In the genomic region with DNA sequence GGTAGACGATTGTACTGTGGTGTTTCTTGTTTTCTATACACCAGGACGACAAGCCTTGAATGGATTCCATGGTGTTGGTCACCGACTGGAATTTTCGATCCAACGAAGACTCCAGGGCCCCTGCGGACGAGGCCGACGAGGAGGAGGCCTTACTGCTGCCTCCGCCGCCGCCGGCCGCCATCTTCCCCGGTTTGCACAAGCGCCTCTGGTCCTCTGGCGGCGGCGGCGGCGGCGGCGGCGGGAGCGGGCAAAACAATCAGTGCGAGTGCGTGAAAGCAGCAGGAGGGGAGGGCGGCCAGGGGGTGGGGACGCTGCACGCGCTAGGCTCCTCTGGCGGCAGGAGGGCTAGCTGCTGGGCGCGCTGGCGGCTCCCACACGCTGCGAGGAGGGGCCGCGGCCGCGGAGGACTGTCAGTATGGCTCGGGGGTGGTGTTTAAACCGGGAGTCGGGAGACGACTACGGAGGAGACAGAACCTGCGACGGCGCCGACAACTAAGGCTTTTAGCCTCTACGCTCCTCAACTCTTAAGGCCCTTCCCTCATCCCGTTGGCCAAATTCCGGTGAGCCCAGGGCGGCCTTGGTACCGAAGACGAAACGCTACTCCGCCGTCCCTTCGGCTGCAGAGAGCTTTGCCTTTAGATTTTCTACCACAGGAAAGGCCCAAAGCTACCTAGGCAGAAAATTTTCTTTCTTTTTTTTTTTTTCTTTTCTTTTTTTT, we compare ENCODE assay signal across 8 mouse cellular contexts. TPM values are rescaled to one million over a fixed set of nuclear protein-coding genes. Genes with fewer than 3 reads are reported as not detected.
A peak's percentile ranks its signal among the peaks of the same experiment; 100 is the strongest.
DNase-seq lines count a peak whose midpoint lies in the region; ATAC-seq and TF ChIP-seq lines count a peak whose summit lies in the region.

Rprd2 (minus strand) TSS at position 293 of the 718 bp plus-strand sequence.

- H3K4me3 ChIP-seq in embryonic facial prominence, embryonic 13.5 days = peak within 1 kb of the TSS; percentile 71
- peak within 1 kb of the TSS; percentile 84 for H3K4me3 ChIP-seq in heart, adult 2 months
- peak within 1 kb of the TSS; percentile 84 for H3K4me3 ChIP-seq in limb, embryonic 14.5 days (replicated peaks; ENCODE audit: low read length)
- peak within 1 kb of the TSS; percentile 76 for H3K4me3 ChIP-seq in midbrain, postnatal 0 days (ENCODE audit: low read depth, low read length)

- intact Hi-C loops in heart, adult 2 months (cut with DNase I) = loop anchor here (5.0 kb wide), 2 partner anchors 116 to 181 kb away; no protein-coding TSS in a partner anchor

- ATAC-seq in embryonic facial prominence, embryonic 13.5 days (ENCODE audit: insufficient number of reproducible peaks, insufficient read depth, low FRiP score, low TSS enrichment, low read depth) = peak; percentile 32
- peak; percentile 48 for ATAC-seq in limb, embryonic 14.5 days (ENCODE audit: low FRiP score, low read depth)
- peak; percentile 68 for ATAC-seq in midbrain, postnatal 0 days (ENCODE audit: low FRiP score)

- H3K79me2 ChIP-seq in heart, adult 2 months (replicated peaks; ENCODE audit: control insufficient read depth, insufficient read depth, low read length) = 0 out of 2 replicates have a peak, but pooled peaks cover 2% of the 10 kb centered on the region

- no peaks in the 10 kb centered on the region for H3K9me3 ChIP-seq in embryonic facial prominence, embryonic 13.5 days
- H3K9me3 ChIP-seq in limb, embryonic 14.5 days (ENCODE audit: control insufficient read depth, low read length) = no peaks in the 10 kb centered on the region
- H3K9me3 ChIP-seq in midbrain, postnatal 0 days (ENCODE audit: low read length) = no peaks in the 10 kb centered on the region

- TF ChIP-seq EP300 in heart, adult 2 months (IDR thresholded peaks at IDR 0.05; ENCODE audit: insufficient read depth, low read depth, low read length) = no peak

- no peaks in the 10 kb centered on the region for H3K27me3 ChIP-seq in embryonic facial prominence, embryonic 13.5 days
- no peaks in the 10 kb centered on the region for H3K27me3 ChIP-seq in heart, adult 2 months (ENCODE audit: control insufficient read depth, insufficient read depth, low read length)
- H3K27me3 ChIP-seq in limb, embryonic 14.5 days (ENCODE audit: control insufficient read depth, insufficient read depth, low read length) = no peaks in the 10 kb centered on the region
- no peaks in the 10 kb centered on the region for H3K27me3 ChIP-seq in midbrain, postnatal 0 days (ENCODE audit: insufficient read depth, low read length)

- no peak; the same call in 1 of the 2 replicates for TF ChIP-seq POLR2A in heart, adult 2 months (IDR thresholded peaks at IDR 0.05; ENCODE audit: insufficient read depth, low read depth, low read length)
- TF ChIP-seq POLR2A in limb, embryonic 14.5 days (IDR thresholded peaks at IDR 0.05; ENCODE audit: borderline replicate concordance, extremely low read depth, insufficient read depth, insufficient read length) = peak; percentile 48; the same call in 1 of the 2 replicates

- WGBS in embryonic facial prominence, embryonic 13.5 days = under 1% methylated on average over 60 of the region's 60 CpGs
- WGBS in heart, adult 2 months = under 1% methylated on average over 60 of the region's 60 CpGs
- WGBS in limb, embryonic 14.5 days = under 1% methylated on average over 60 of the region's 60 CpGs
- WGBS in midbrain, postnatal 0 days = under 1% methylated on average over 51 of the region's 60 CpGs

- H3K36me3 ChIP-seq in embryonic facial prominence, embryonic 13.5 days = no peaks in the 10 kb centered on the region
- H3K36me3 ChIP-seq in heart, adult 2 months (ENCODE audit: control insufficient read depth, insufficient read depth, low read length) = peaks cover 4% of the 10 kb centered on the region; the same call in 1 of the 2 replicates
- peaks cover 3% of the 10 kb centered on the region; the same call in 1 of the 2 replicates for H3K36me3 ChIP-seq in limb, embryonic 14.5 days (ENCODE audit: control insufficient read depth, insufficient read depth, low read length)
- no peaks in the 10 kb centered on the region for H3K36me3 ChIP-seq in midbrain, postnatal 0 days (ENCODE audit: insufficient read depth, low read length)

- peak; percentile 87 for DNase-seq in 3134 (ENCODE audit: extremely low read depth, insufficient read length, low spot score)
- DNase-seq in adrenal gland, postnatal 36 days = peak; percentile 79 to 87
- peak; percentile 86 to 89 for DNase-seq in heart, adult 2 months
- DNase-seq in kidney, adult 9 months = peak; percentile 76
- DNase-seq in limb, embryonic 14.5 days (ENCODE audit: low spot score) = peak; percentile 63
- peak; percentile 79 for DNase-seq in midbrain, postnatal 0 days (ENCODE audit: low spot score)
- peak; percentile 54 to 65 for DNase-seq in spleen, postnatal 14 days (ENCODE audit: low spot score in 2 of 2)

- TF ChIP-seq CTCF in heart, adult 2 months (IDR thresholded peaks at IDR 0.05) = 0 out of 2 replicates have a peak, but pooled peaks have one; percentile 12
- TF ChIP-seq CTCF in midbrain, postnatal 0 days (IDR thresholded peaks at IDR 0.05) = peak; percentile 29

- peaks cover 22% of the 10 kb centered on the region; the same call in 1 of the 2 replicates for H3K4me1 ChIP-seq in embryonic facial prominence, embryonic 13.5 days
- H3K4me1 ChIP-seq in heart, adult 2 months (ENCODE audit: control insufficient read depth, insufficient read depth, low read length) = peaks cover 2% of the 10 kb centered on the region
- H3K4me1 ChIP-seq in limb, embryonic 14.5 days (ENCODE audit: control insufficient read depth, insufficient read depth, low read length) = peaks cover 8% of the 10 kb centered on the region
- H3K4me1 ChIP-seq in midbrain, postnatal 0 days (ENCODE audit: insufficient read depth, low read length) = peaks cover 9% of the 10 kb centered on the region; the same call in 1 of the 2 replicates

- H3K4me2 ChIP-seq in embryonic facial prominence, embryonic 13.5 days = peak within 1 kb of the TSS; percentile 62
- peak within 1 kb of the TSS; percentile 61 for H3K4me2 ChIP-seq in limb, embryonic 14.5 days (replicated peaks; ENCODE audit: low read depth, low read length, severe bottlenecking)
- peak within 1 kb of the TSS; percentile 57 for H3K4me2 ChIP-seq in midbrain, postnatal 0 days (ENCODE audit: low read depth, low read length, poor library complexity, severe bottlenecking)

- peak within 1 kb of the TSS; percentile 100 for H3K27ac ChIP-seq in embryonic facial prominence, embryonic 13.5 days
- peak within 1 kb of the TSS; percentile 99 for H3K27ac ChIP-seq in heart, adult 2 months
- H3K27ac ChIP-seq in limb, embryonic 14.5 days (replicated peaks; ENCODE audit: low read depth, low read length) = peak within 1 kb of the TSS; percentile 100
- peak within 1 kb of the TSS; percentile 100 for H3K27ac ChIP-seq in midbrain, postnatal 0 days (ENCODE audit: low read depth, low read length)

- H3K9ac ChIP-seq in embryonic facial prominence, embryonic 13.5 days = peak within 1 kb of the TSS; percentile 97
- peak within 1 kb of the TSS; percentile 86 for H3K9ac ChIP-seq in heart, adult 2 months (ENCODE audit: low read depth, low read length)
- peak within 1 kb of the TSS; percentile 99 for H3K9ac ChIP-seq in limb, embryonic 14.5 days (ENCODE audit: low read depth, low read length, severe bottlenecking)
- H3K9ac ChIP-seq in midbrain, postnatal 0 days (replicated peaks; ENCODE audit: low read length, poor library complexity, severe bottlenecking) = peak within 1 kb of the TSS; percentile 99

RNA-seq across cellular contexts. Expression of gene Rprd2, which starts in this region (rescaled TPM):
- total RNA-seq in adrenal gland, postnatal 36 days (2021) = 10 to 100 TPM; 50.9 to 56.0 TPM
- 25.4 and 28.3 TPM in 2 replicates for polyA plus RNA-seq in embryonic facial prominence, embryonic 13.5 days (2015; fragmentation: Nextera tagmentation; extraction: Ambion mirVana)
- 10 to 100 TPM; 35.5 to 47.7 TPM for total RNA-seq in heart, adult 2 months (2021)
- 12.1 and 13.9 TPM in 2 replicates for polyA plus RNA-seq in heart, adult 2 months (2012; rRNA removed)
- polyA plus RNA-seq in limb, embryonic 14.5 days (2012; rRNA removed) = 22.0 and 23.3 TPM in 2 replicates
- polyA plus RNA-seq in limb, embryonic 14.5 days (2014; fragmentation: Nextera tagmentation; extraction: Ambion mirVana) = 19.9 and 24.8 TPM in 2 replicates
- total RNA-seq in midbrain, postnatal 0 days (2014; rRNA removed) = 28.8 and 30.6 TPM in 2 replicates
- polyA plus RNA-seq in midbrain, postnatal 0 days (2015; fragmentation: Nextera tagmentation; extraction: Ambion mirVana) = 20.1 and 23.6 TPM in 2 replicates

Comparison
In these comparisons a context has a peak if more than half of its experiments do, and no peak if none do; other contexts are left out.
1. Peak in every context shown above with its lines: DNase-seq, ATAC-seq, H3K4me3 ChIP-seq and H3K27ac ChIP-seq.